Mouse (Mus musculus): ENCODE results near the gene Polr3e.

GRCm38 (mm10) chr7:120934716-120935115, 17.2 kb downstream of the Polr3e start:
- TF ChIP-seq POLR2A (IDR thresholded peaks at IDR 0.05; ENCODE audit: control insufficient read depth, low read depth, low read length) (no peak), CTCF (IDR thresholded peaks at IDR 0.05; ENCODE audit: control insufficient read depth, insufficient read depth, insufficient replicate concordance, low read depth, low read length) (peak; percentile 39; the same call in 1 of the 2 replicates)

Data from testis, adult 2 months (tissue).